Mouse (Mus musculus) neutrophil, adult 5-6 weeks (primary cell): Measurements from ENCODE around the gene Ireb2. TPM values are rescaled to one million over a fixed set of nuclear protein-coding genes. Genes with fewer than 3 reads are reported as not detected.
A peak's percentile ranks its signal among the peaks of the same experiment; 100 is the strongest.
"Not testable (repeated sequence)": the region's sequence is repeated elsewhere in the genome, so short reads cannot be mapped to it uniquely, and the experiment has no call there.

Experiments
- ATAC-seq: fragments of 151-379, 151-347 bp; 2 replicates; pipeline ENCODE4 v1.8.0; 2017; ENCODE audit warnings: mild to moderate bottlenecking, moderate TSS enrichment; ENCODE audit not compliant: insufficient number of reproducible peaks, poor library complexity, low FRiP score, severe bottlenecking; ENCODE audit errors: extremely low read depth
- total RNA-seq: library from RNA; stranded (forward); fragments of 200-1000 nt; gene quantifications from 2 replicates; pipeline ENCODE4 v1.2.3, GENCODE M21; 2017

Ireb2 gene
- total RNA-seq = 42.1 and 49.6 TPM in 2 replicates

- ATAC-seq = peak; percentile 88
These were observed at the start of gene Ireb2 for GRCm38 (mm10) chr9:54863363-54864281. Gene Ireb2 (plus strand): TSS chr9:54863789.

- ATAC-seq = no peak
These were observed 46.9 kb upstream of the Ireb2 start for GRCm38 (mm10) chr9:54816508-54817201.

- ATAC-seq = no peak
These were observed 42.0 kb upstream of the Ireb2 start for GRCm38 (mm10) chr9:54821442-54822100.

- ATAC-seq = no peak
These were observed 33.8 kb upstream of the Ireb2 start for GRCm38 (mm10) chr9:54829760-54830159.

GRCm38 (mm10) chr9:54830624-54831023 is 33.0 kb upstream of the Ireb2 start:
- 0 out of 2 replicates have a peak, but pooled peaks have one; percentile 19 for ATAC-seq

GRCm38 (mm10) chr9:54833831-54834230 is 29.8 kb upstream of the Ireb2 start:
- no peak for ATAC-seq

- ATAC-seq = not testable (repeated sequence)
These were observed 27.5 kb upstream of the Ireb2 start for GRCm38 (mm10) chr9:54835951-54836717.

GRCm38 (mm10) chr9:54837835-54838234 is 25.8 kb upstream of the Ireb2 start:
- no peak for ATAC-seq

GRCm38 (mm10) chr9:54840145-54840544 is 23.4 kb upstream of the Ireb2 start:
- ATAC-seq = no peak

GRCm38 (mm10) chr9:54842311-54842710 is 21.3 kb upstream of the Ireb2 start:
- no peak for ATAC-seq

GRCm38 (mm10) chr9:54843887-54844286 is 19.7 kb upstream of the Ireb2 start:
- no peak for ATAC-seq

GRCm38 (mm10) chr9:54844556-54845176 is 18.9 kb upstream of the Ireb2 start:
- no peak for ATAC-seq

- no peak for ATAC-seq
These were observed 15.4 kb upstream of the Ireb2 start for GRCm38 (mm10) chr9:54848203-54848602.

GRCm38 (mm10) chr9:54853036-54853435 is 10.6 kb upstream of the Ireb2 start:
- not testable (repeated sequence) for ATAC-seq

- ATAC-seq = no peak
These were observed 10.0 kb upstream of the Ireb2 start for GRCm38 (mm10) chr9:54853619-54854018.

- ATAC-seq = no peak
These were observed 8.0 kb upstream of the Ireb2 start for GRCm38 (mm10) chr9:54855638-54856037.

GRCm38 (mm10) chr9:54856121-54856520 is 7.5 kb upstream of the Ireb2 start:
- ATAC-seq = no peak

GRCm38 (mm10) chr9:54857474-54857873 is 6.1 kb upstream of the Ireb2 start:
- ATAC-seq = no peak
